Mouse (Mus musculus): ENCODE results near the gene Mvb12b. TPM values are rescaled to one million over a fixed set of nuclear protein-coding genes. Genes with fewer than 3 reads are reported as not detected.
A peak's percentile ranks its signal among the peaks of the same experiment; 100 is the strongest.

Mvb12b gene
- polyA plus RNA-seq, 1 experiment from 2014 or later = 67.0 TPM

- Histone ChIP-seq H3K36me3 (replicated peaks) (0 out of 2 replicates have a peak, but pooled peaks cover 6% of the 10 kb centered on the region), H3K9ac (no peak overlapping the region), H3K4me3 (no peak overlapping the region), H3K27ac (no peak overlapping the region), H3K4me2 (no peak overlapping the region), H3K9me3 (no peaks in the 10 kb centered on the region), H3K27me3 (replicated peaks) (no peaks in the 10 kb centered on the region), H3K4me1 (peaks cover 28% of the 10 kb centered on the region)
- WGBS = 86% methylated on average over 8 of the region's 8 CpGs
- ATAC-seq (replicated peaks) = no peak
Observed at GRCm38 (mm10) chr2:33801336-33801735, 86.4 kb downstream of the Mvb12b start.

- ATAC-seq (replicated peaks) = no peak
- no peaks in the 10 kb centered on the region for H3K27me3 ChIP-seq (replicated peaks)
- H3K9me3 ChIP-seq = no peaks in the 10 kb centered on the region
- 91% methylated on average over 6 of the region's 6 CpGs for WGBS
- H3K27ac ChIP-seq = no peak overlapping the region
- H3K4me3 ChIP-seq = no peak overlapping the region
- peaks cover 35% of the 10 kb centered on the region for H3K4me1 ChIP-seq
- H3K36me3 ChIP-seq (replicated peaks) = 0 out of 2 replicates have a peak, but pooled peaks cover 6% of the 10 kb centered on the region
- no peak overlapping the region for H3K4me2 ChIP-seq
- no peak overlapping the region for H3K9ac ChIP-seq
Observed at GRCm38 (mm10) chr2:33800221-33800620, 87.5 kb downstream of the Mvb12b start.

GRCm38 (mm10) chr2:33795716-33796472, 91.9 kb downstream of the Mvb12b start:
- H3K4me3 ChIP-seq = no peak overlapping the region
- H3K9ac ChIP-seq = no peak overlapping the region
- peaks cover 56% of the 10 kb centered on the region for H3K4me1 ChIP-seq
- peak overlapping the region; percentile 74 for H3K27ac ChIP-seq
- ATAC-seq (replicated peaks) = peak; percentile 55; the same call in 1 of the 2 replicates
- no peaks in the 10 kb centered on the region for H3K9me3 ChIP-seq
- H3K4me2 ChIP-seq = no peak overlapping the region
- 34% methylated on average over 15 of the region's 15 CpGs for WGBS
- H3K27me3 ChIP-seq (replicated peaks) = no peaks in the 10 kb centered on the region
- 0 out of 2 replicates have a peak, but pooled peaks cover 6% of the 10 kb centered on the region for H3K36me3 ChIP-seq (replicated peaks)

DNA sequence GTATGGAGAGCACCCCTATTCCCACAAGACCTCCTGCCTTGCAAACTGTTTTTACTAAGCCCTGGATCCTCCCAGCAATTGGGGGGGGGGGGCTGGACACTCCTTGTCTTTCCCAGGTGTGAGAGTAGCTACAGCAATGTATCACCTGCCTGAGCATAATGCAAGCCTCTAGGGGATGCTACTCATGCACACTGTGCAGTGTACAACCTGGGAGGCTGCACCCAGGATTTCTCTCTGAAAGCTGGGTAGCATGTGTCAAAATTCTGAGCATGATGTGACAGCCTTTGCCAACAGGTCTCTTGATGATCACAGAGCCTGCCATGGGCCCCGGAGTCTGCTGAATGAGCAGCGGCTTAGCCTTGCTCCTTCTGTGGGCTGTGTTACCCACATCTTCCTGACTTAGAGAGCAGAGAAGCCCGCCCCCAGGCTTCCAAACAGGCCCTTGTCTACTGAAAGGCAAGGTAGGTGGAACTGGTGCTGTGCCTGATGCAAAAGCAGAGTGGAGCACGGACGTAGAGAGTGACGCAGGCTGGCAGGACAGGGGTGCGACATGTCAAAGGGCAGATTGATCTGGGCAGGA, 92.7 kb downstream of the Mvb12b start:
- no peak overlapping the region for H3K9ac ChIP-seq
- H3K4me3 ChIP-seq = no peak overlapping the region
- H3K27me3 ChIP-seq (replicated peaks) = no peaks in the 10 kb centered on the region
- peak overlapping the region; percentile 74 for H3K27ac ChIP-seq
- ATAC-seq (replicated peaks) = 0 out of 2 replicates have a peak, but pooled peaks have one; percentile 37
- H3K36me3 ChIP-seq (replicated peaks) = 0 out of 2 replicates have a peak, but pooled peaks cover 3% of the 10 kb centered on the region
- H3K4me1 ChIP-seq = peaks cover 63% of the 10 kb centered on the region
- 75% methylated on average over 7 of the region's 7 CpGs for WGBS
- no peaks in the 10 kb centered on the region for H3K9me3 ChIP-seq
- no peak overlapping the region for H3K4me2 ChIP-seq

DNA sequence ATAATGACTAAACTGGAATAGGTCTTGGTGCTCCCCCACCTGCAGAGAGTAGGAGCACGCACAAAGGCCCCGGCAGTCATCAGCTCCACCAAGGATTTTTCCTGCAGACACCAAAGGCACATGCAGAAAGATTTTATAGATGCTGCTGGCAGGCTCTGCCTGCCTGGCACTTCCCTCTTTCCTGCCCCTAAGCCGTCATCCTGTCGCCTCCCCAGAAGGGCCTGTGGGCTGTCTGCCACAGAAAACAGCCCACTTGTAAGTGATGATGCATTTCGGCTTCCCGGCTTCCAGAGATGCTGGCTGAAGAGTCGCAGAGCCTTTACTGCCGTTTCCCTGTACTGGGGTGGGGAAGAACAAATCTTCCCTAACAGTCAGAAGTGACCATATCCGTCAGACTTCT, 93.3 kb downstream of the Mvb12b start:
- Histone ChIP-seq H3K4me3 (no peak overlapping the region), H3K4me2 (no peak overlapping the region), H3K27ac (peak overlapping the region; percentile 74; the same call in 1 of the 2 replicates), H3K4me1 (peaks cover 69% of the 10 kb centered on the region), H3K9ac (no peak overlapping the region), H3K27me3 (replicated peaks) (no peaks in the 10 kb centered on the region), H3K36me3 (replicated peaks) (no peaks in the 10 kb centered on the region), H3K9me3 (no peaks in the 10 kb centered on the region)
- ATAC-seq (replicated peaks) = no peak
- WGBS = 68% methylated on average over 9 of the region's 9 CpGs

GRCm38 (mm10) chr2:33790301-33790700, 97.4 kb downstream of the Mvb12b start:
- WGBS = 39% methylated on average over 5 of the region's 5 CpGs
- H3K36me3 ChIP-seq (replicated peaks) = no peaks in the 10 kb centered on the region
- no peak overlapping the region for H3K4me2 ChIP-seq
- H3K4me1 ChIP-seq = peaks cover 76% of the 10 kb centered on the region
- peak overlapping the region; percentile 81 for H3K27ac ChIP-seq
- H3K4me3 ChIP-seq = no peak overlapping the region
- no peaks in the 10 kb centered on the region for H3K27me3 ChIP-seq (replicated peaks)
- no peak for ATAC-seq (replicated peaks)
- no peaks in the 10 kb centered on the region for H3K9me3 ChIP-seq
- H3K9ac ChIP-seq = no peak overlapping the region

GRCm38 (mm10) chr2:33789732-33790131, 98.0 kb downstream of the Mvb12b start:
- Histone ChIP-seq H3K4me2 (no peak overlapping the region), H3K27me3 (replicated peaks) (no peaks in the 10 kb centered on the region), H3K4me3 (no peak overlapping the region), H3K36me3 (replicated peaks) (no peaks in the 10 kb centered on the region), H3K9me3 (no peaks in the 10 kb centered on the region), H3K27ac (peak overlapping the region; percentile 81), H3K4me1 (peaks cover 73% of the 10 kb centered on the region), H3K9ac (no peak overlapping the region)
- no peak for ATAC-seq (replicated peaks)
- 30% methylated on average over 9 of the region's 9 CpGs for WGBS

DNA sequence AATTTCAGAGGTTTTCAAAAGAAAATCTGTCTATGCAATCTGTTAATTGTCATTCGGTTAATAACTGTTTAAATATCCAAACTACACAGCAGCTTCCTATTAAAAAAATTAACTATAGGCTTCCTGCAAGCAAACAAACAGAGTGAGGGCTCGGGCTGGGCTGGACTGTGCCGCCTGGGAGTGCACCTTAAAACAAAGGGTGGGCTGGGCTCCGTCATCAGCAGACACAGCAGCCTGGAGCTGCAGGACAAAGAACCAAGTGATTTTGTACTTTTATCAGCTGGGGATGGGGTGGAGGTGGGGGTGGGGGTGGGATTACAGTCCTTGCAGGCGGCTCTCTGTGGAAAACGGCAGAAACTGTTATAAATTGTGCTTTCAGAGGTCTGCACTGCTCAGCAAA, 98.5 kb downstream of the Mvb12b start:
- no peaks in the 10 kb centered on the region for H3K27me3 ChIP-seq (replicated peaks)
- H3K27ac ChIP-seq = peak overlapping the region; percentile 81
- no peak overlapping the region for H3K4me3 ChIP-seq
- no peaks in the 10 kb centered on the region for H3K36me3 ChIP-seq (replicated peaks)
- no peaks in the 10 kb centered on the region for H3K9me3 ChIP-seq
- peaks cover 69% of the 10 kb centered on the region for H3K4me1 ChIP-seq
- H3K4me2 ChIP-seq = no peak overlapping the region
- H3K9ac ChIP-seq = no peak overlapping the region
- 10% methylated on average over 6 of the region's 6 CpGs for WGBS
- peak; percentile 73 for ATAC-seq (replicated peaks)

DNA sequence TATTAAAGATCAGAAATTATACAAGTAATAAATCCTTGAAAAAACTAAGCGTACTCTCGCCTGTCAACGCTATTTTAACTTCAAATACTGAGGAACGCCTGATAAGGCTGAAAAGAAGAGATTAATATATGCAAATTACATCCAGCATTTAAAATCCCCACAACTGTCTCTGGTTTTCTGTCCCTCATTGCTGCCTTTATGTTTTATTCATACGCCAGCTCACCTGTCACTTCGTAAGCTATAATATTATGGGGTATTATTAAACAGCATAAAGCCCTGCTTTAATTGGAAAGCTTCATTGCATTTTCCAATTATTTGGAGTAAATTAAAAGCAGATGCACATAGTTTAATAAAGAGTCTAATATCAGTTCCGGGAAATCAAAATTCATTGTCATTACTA, 98.9 kb downstream of the Mvb12b start:
- 25% methylated on average over 7 of the region's 7 CpGs for WGBS
- Histone ChIP-seq H3K9ac (no peak overlapping the region), H3K4me3 (no peak overlapping the region), H3K36me3 (replicated peaks) (no peaks in the 10 kb centered on the region), H3K4me1 (peaks cover 65% of the 10 kb centered on the region), H3K4me2 (no peak overlapping the region), H3K9me3 (no peaks in the 10 kb centered on the region), H3K27ac (peak overlapping the region; percentile 81), H3K27me3 (replicated peaks) (no peaks in the 10 kb centered on the region)
- peak; percentile 49 for ATAC-seq (replicated peaks)

DNA sequence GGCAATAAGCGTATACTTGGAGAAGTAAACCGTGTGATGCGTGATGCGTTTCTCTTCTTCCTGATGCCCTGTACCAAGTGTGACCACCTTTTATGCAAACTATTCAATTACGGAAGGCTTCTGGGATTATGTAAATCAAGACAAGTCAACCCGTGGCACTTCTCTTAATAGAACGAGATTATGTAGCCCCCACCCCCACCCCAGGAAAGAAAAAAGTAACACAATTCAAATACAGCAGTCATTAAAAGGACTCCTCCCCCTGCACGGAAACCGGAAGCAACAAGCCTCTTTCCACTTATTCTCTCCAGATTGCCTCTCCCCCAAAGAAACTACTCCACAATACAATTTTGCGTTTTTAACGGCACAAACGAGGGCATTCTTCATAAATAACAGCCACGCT, 99.6 kb downstream of the Mvb12b start:
- H3K4me2 ChIP-seq = no peak overlapping the region
- H3K36me3 ChIP-seq (replicated peaks) = no peaks in the 10 kb centered on the region
- no peaks in the 10 kb centered on the region for H3K9me3 ChIP-seq
- no peak overlapping the region for H3K4me3 ChIP-seq
- ATAC-seq (replicated peaks) = no peak
- H3K9ac ChIP-seq = peak overlapping the region; percentile 5; the same call in 1 of the 2 replicates
- peaks cover 62% of the 10 kb centered on the region for H3K4me1 ChIP-seq
- 15% methylated on average over 13 of the region's 13 CpGs for WGBS
- H3K27me3 ChIP-seq (replicated peaks) = no peaks in the 10 kb centered on the region
- H3K27ac ChIP-seq = peak overlapping the region; percentile 74

DNA sequence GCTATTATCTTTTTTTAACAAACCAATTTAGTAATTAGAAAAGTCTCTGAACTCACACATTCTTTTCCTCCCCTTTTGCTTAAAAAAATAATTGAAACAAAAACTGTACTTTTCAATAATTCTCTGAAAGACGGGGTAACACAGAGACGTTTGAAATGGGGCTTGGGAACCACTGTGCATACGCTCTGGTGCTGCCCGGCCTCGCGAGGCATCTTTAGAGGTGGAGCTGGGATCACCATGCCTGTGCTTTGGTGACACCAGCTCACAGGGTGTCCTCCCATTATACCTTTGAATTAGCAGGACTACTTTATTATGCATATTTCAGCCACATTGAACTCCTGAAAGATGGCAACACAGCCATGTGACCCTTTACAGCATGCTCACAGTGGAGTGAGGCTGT, 101.7 kb downstream of the Mvb12b start:
- Histone ChIP-seq H3K36me3 (replicated peaks) (no peaks in the 10 kb centered on the region), H3K4me3 (no peak overlapping the region), H3K4me1 (peaks cover 62% of the 10 kb centered on the region), H3K9ac (no peak overlapping the region), H3K27me3 (replicated peaks) (no peaks in the 10 kb centered on the region), H3K9me3 (no peaks in the 10 kb centered on the region), H3K4me2 (no peak overlapping the region), H3K27ac (peak overlapping the region; percentile 80)
- no peak for ATAC-seq (replicated peaks)
- 44% methylated on average over 6 of the region's 6 CpGs for WGBS

DNA sequence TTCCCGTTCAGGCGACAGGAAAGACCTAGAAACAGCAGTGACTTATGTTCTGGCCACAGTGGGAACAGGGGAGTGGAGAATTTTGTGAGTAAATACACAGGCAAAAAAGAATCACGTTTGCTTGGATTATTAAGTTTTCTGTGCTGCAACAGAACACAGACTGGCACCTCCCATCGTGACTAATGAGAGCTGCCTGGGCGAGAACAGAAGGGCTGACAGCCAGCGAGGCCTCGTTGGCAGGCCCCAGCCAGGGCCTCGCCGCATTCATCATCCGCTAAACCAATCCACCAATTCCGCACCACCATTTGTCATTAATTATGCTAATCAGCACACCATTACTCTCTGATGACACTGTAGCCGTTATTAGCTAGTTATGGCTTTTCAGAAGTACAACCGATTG, 102.2 kb downstream of the Mvb12b start:
- Histone ChIP-seq H3K36me3 (replicated peaks) (no peaks in the 10 kb centered on the region), H3K9ac (peak overlapping the region; percentile 25; the same call in 1 of the 2 replicates), H3K9me3 (no peaks in the 10 kb centered on the region), H3K27me3 (replicated peaks) (no peaks in the 10 kb centered on the region), H3K4me1 (peaks cover 58% of the 10 kb centered on the region), H3K4me2 (no peak overlapping the region), H3K4me3 (no peak overlapping the region), H3K27ac (peak overlapping the region; percentile 80)
- 16% methylated on average over 13 of the region's 13 CpGs for WGBS
- peak; percentile 48; the same call in 1 of the 2 replicates for ATAC-seq (replicated peaks)

Measured in midbrain, embryonic 15.5 days (tissue).